Mouse (Mus musculus): ENCODE data around the gene Pygm. TPM values are rescaled to one million over a fixed set of nuclear protein-coding genes. Genes with fewer than 3 reads are reported as not detected.

The Pygm gene
- polyA plus RNA-seq, 1 experiment from 2014 or later: 14.4 TPM

DNA sequence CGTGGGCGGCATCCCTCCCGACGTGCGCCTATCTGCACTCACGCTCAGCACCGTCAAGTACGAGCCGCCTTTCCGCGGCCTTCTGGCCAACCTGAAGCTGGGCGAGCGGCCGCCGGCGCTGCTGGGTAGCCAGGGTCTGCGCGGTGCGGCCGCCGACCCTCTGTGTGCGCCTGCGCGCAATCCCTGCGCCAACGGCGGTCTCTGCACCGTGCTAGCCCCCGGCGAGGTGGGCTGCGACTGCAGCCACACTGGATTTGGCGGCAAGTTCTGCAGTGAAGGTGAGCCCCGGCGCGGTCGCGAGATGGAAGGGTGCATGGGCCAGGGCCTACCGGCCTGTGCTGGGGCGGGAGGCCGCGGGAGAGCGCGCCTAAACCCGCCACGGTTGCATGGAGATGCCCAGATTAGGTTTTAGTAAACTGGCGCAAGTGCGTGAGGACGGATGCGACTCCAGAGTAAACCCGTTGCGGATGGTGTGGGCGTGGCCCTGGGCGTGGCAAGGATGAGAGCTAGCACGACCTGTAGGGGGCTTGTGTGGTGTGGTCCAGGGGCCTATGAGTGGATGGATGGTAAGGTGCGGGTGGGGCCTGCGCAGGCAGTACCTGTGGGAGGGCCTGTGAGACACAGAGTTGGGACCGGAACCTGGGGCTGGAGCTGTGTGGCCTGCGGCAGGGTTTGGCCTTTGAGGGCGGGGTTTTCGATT lies 44.5 kb downstream of the Pygm start:
- H3K9me3 ChIP-seq: no peaks in the 10 kb centered on the region
- ATAC-seq (ENCODE audit: low FRiP score, low read depth): no peak
- no peaks in the 10 kb centered on the region for H3K36me3 ChIP-seq
- peaks cover 96% of the 10 kb centered on the region for H3K27me3 ChIP-seq
- H3K4me2 ChIP-seq (replicated peaks): peak overlapping the region; percentile 67
- under 1% methylated on average over 60 of the region's 60 CpGs for WGBS
- peaks cover 17% of the 10 kb centered on the region for H3K4me1 ChIP-seq
- peak overlapping the region; percentile 41 for H3K4me3 ChIP-seq
- no peak overlapping the region for H3K27ac ChIP-seq
- H3K9ac ChIP-seq: no peak overlapping the region

DNA sequence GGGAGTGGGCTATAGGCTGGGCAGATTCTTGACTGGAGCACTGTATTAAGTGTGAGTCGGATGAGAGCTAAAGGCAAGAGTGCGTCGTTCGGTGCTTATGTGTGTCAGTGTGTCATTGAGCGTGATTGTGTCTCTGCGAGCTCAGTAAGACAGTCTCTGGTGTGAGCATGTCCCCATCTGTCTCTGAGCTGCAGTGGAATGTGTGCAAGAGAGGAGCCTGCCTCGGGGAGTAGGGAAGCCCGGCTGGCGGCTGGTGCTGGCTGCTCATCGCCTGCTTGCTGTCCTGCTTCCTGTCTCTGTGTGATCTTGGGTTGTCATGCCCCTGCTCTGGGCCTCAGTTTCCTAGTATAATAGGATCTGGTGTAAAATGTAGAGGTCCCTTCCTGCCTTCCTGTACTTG lies 58.8 kb downstream of the Pygm start:
- no peak for ATAC-seq (ENCODE audit: low FRiP score, low read depth)
- H3K27ac ChIP-seq: no peak overlapping the region
- WGBS: 72% methylated on average over 10 of the region's 10 CpGs

DNA sequence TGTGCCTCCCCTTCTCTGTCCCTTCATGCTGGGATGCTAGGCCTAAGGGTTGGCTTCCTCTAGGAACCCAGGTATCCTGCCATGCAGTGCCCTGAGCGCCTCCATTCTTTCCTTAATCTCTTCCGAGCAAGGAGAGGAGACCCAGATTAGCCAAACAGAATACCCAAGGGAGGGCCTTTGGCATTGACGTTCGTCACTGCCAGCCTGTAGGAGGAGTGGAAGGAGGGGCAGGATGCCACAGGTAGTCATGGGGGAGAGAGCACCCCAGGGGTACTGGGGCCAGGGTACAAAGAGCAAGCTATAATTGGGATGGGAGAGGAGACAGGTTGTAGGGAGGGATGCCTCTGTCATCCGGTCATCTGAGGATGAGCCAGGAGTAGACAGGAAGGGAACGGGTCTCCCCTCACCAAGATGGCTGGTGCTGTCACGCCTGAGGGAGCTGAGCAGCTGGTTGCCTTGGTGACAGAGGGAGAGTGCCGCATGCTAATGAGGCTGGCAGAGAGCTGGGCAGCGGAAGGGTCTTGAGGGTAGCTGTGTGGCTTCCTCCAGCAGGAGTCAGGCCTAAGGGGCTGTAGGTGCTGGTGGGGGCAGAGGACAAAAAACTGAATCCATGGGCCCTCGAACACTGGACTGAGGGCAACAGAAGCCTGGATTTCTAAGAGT lies 61.7 kb downstream of the Pygm start:
- Histone ChIP-seq H3K36me3 (no peaks in the 10 kb centered on the region), H3K4me2 (replicated peaks) (no peak overlapping the region), H3K27me3 (peaks cover 45% of the 10 kb centered on the region), H3K4me1 (peaks cover 24% of the 10 kb centered on the region), H3K4me3 (no peak overlapping the region), H3K9ac (no peak overlapping the region), H3K9me3 (no peaks in the 10 kb centered on the region), H3K27ac (no peak overlapping the region)
- no peak for ATAC-seq (ENCODE audit: low FRiP score, low read depth)
- WGBS: 39% methylated on average over 10 of the region's 10 CpGs

More for the DNA sequence above, 58.8 kb downstream of the Pygm start:
- Histone ChIP-seq H3K4me1 (peaks cover 19% of the 10 kb centered on the region), H3K9ac (no peak overlapping the region), H3K9me3 (no peaks in the 10 kb centered on the region), H3K36me3 (no peaks in the 10 kb centered on the region), H3K27me3 (peaks cover 29% of the 10 kb centered on the region; the same call in 1 of the 2 replicates), H3K4me2 (replicated peaks) (no peak overlapping the region), H3K4me3 (no peak overlapping the region)

DNA sequence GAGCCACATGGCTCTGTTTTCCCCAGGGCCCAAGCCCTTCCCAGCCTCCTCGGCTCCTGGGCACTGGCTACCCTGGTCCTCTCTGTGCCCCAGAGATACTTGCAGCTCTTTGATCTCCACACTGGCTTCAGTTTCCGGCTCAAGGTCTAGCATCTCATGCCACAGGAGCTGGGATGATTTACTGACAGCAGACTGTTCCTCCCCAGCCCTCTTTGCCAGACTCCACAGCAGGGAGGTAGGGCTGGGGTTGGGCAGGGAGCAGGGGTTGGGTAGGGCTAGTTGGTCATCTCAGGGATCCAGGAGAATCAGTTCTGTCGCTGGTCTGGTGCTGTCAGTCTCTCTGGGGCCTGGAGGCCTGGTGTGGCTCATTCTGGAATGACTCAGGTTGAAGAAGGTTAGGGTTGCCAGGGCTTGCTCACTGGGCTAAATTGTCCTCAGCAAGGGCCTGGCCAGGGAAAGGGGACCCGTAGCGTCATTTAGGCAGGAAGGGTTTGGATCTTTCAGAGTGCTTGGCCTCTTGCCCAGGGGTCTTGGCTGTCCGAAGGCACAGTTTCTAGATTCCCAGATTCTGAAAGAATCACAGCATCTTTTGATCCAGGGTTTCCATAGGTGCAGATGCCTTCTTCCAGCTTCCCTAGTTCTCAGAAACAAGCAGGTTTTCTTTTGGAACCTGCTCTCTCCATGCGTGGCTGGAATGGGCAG lies 62.7 kb downstream of the Pygm start:
- no peaks in the 10 kb centered on the region for H3K9me3 ChIP-seq
- H3K36me3 ChIP-seq: no peaks in the 10 kb centered on the region
- 0 out of 2 replicates have a peak overlapping the region, but pooled peaks have one; percentile 1 for H3K9ac ChIP-seq
- H3K4me3 ChIP-seq: no peak overlapping the region
- peaks cover 27% of the 10 kb centered on the region for H3K4me1 ChIP-seq
- no peak overlapping the region for H3K27ac ChIP-seq
- 41% methylated on average over 7 of the region's 7 CpGs for WGBS
- peaks cover 45% of the 10 kb centered on the region for H3K27me3 ChIP-seq
- no peak for ATAC-seq (ENCODE audit: low FRiP score, low read depth)
- peak overlapping the region; percentile 57; the same call in 1 of the 2 replicates for H3K4me2 ChIP-seq (replicated peaks)

Small RNAs within 50 kb of the gene (microRNA-seq; reads per million reads assigned to microRNA genes)
- not detected for gene Mir6989

Other genes with a start within 250 kb of the Pygm start
- gene Batf2, start 243.4 kb upstream of the Pygm start, polyA plus RNA-seq (2015; fragmentation: Nextera tagmentation; extraction: Ambion mirVana): not detected in 2 replicates
- gene Arl2, start 242.9 kb upstream of the Pygm start, polyA plus RNA-seq (2015; fragmentation: Nextera tagmentation; extraction: Ambion mirVana): 88.7 and 90.4 TPM in 2 replicates
- not detected in 2 replicates for gene Majin, start 200.0 kb upstream of the Pygm start, polyA plus RNA-seq (2015; fragmentation: Nextera tagmentation; extraction: Ambion mirVana)
- gene Gpha2, start 158.0 kb upstream of the Pygm start, polyA plus RNA-seq (2015; fragmentation: Nextera tagmentation; extraction: Ambion mirVana): 3.1 and 4.2 TPM in 2 replicates
- 23.9 and 29.0 TPM in 2 replicates for gene Ppp2r5b, start 148.5 kb upstream of the Pygm start, polyA plus RNA-seq (2015; fragmentation: Nextera tagmentation; extraction: Ambion mirVana)
- 8.6 and 10.7 TPM in 2 replicates for gene Atg2a, start 142.7 kb upstream of the Pygm start, polyA plus RNA-seq (2015; fragmentation: Nextera tagmentation; extraction: Ambion mirVana)
- 73.1 and 82.9 TPM in 2 replicates for gene Ehd1, start 107.7 kb upstream of the Pygm start, polyA plus RNA-seq (2015; fragmentation: Nextera tagmentation; extraction: Ambion mirVana)
- 0.52 and 0.70 TPM in 2 replicates for gene Cdc42bpg, start 77.9 kb upstream of the Pygm start, polyA plus RNA-seq (2015; fragmentation: Nextera tagmentation; extraction: Ambion mirVana)
- gene Men1, start 49.4 kb upstream of the Pygm start, polyA plus RNA-seq (2015; fragmentation: Nextera tagmentation; extraction: Ambion mirVana): 88.7 and 97.6 TPM in 2 replicates
- 11.8 and 15.5 TPM in 2 replicates for gene Map4k2, start 43.3 kb upstream of the Pygm start, polyA plus RNA-seq (2015; fragmentation: Nextera tagmentation; extraction: Ambion mirVana)
- gene Sf1, start 20.7 kb upstream of the Pygm start, polyA plus RNA-seq (2015; fragmentation: Nextera tagmentation; extraction: Ambion mirVana): 130 and 148 TPM in 2 replicates
- gene Rasgrp2, start 14.9 kb downstream of the Pygm start, polyA plus RNA-seq (2015; fragmentation: Nextera tagmentation; extraction: Ambion mirVana): 15.2 and 17.7 TPM in 2 replicates
- gene Nrxn2, start 34.3 kb downstream of the Pygm start, polyA plus RNA-seq (2015; fragmentation: Nextera tagmentation; extraction: Ambion mirVana): 1.5 and 1.6 TPM in 2 replicates
- not detected in 2 replicates for gene Slc22a12, start 158.6 kb downstream of the Pygm start, polyA plus RNA-seq (2015; fragmentation: Nextera tagmentation; extraction: Ambion mirVana)